Mouse (Mus musculus) heart, embryonic 10.5 days (tissue): ENCODE measurements at regions not wholly inside any gene's neighbourhood (a gene's known extent, or its start where the extent isn't known, plus 50 kb on each side); places are given as distances from the start of the nearest gene placed in this dataset.

Experiments used
- DNase-seq: peaks from one replicate; pipeline ENCODE4 v3.0.0-alpha.2; 2017; ENCODE audit warnings: low spot score
- H3K27ac ChIP-seq: fragments of 300-500 bp; sonication (generic); 2 replicates; pipeline ENCODE4 v1.5.1; 2016; ENCODE audit warnings: mild to moderate bottlenecking
- H3K27me3 ChIP-seq: fragments of 300-500 bp; sonication (generic); 2 replicates; pipeline ENCODE4 v1.6.1; 2016; ENCODE audit warnings: mild to moderate bottlenecking; ENCODE audit not compliant: poor library complexity, insufficient read depth, severe bottlenecking
- H3K36me3 ChIP-seq: fragments of 300-500 bp; sonication (generic); 2 replicates; pipeline ENCODE4 v1.6.1; 2016; ENCODE audit warnings: mild to moderate bottlenecking, moderate library complexity
- H3K4me1 ChIP-seq: fragments of 300-500 bp; sonication (generic); 2 replicates; pipeline ENCODE4 v1.6.1; 2016; ENCODE audit warnings: mild to moderate bottlenecking
- H3K4me3 ChIP-seq: fragments of 300-500 bp; sonication (generic); 2 replicates; pipeline ENCODE4 v1.5.1; 2016; ENCODE audit warnings: mild to moderate bottlenecking, moderate library complexity
- H3K9me3 ChIP-seq: fragments of 300-500 bp; sonication (generic); 2 replicates; pipeline ENCODE4 v1.6.1; 2016; ENCODE audit warnings: mild to moderate bottlenecking, moderate library complexity
- WGBS: fragments of 180-500 bp; shearing (Covaris S2); methylation state at CpG from one replicate; pipeline ENCODE4 v1.1.7; 2016; 5-methylcytosine and 5-hydroxymethylcytosine counted together

GRCm38 (mm10) chr9:61620105-61620504 lies 247.9 kb downstream of the Tle3 start:
- H3K9me3 ChIP-seq: no peaks in the 10 kb centered on the region
- no peak overlapping the region; the same call in 1 of the 2 replicates for H3K27ac ChIP-seq
- DNase-seq: no peak
- 55% methylated on average over 4 of the region's 4 CpGs for WGBS
- H3K4me3 ChIP-seq: no peak overlapping the region
- H3K27me3 ChIP-seq: peaks cover 45% of the 10 kb centered on the region
- peaks cover 9% of the 10 kb centered on the region for H3K4me1 ChIP-seq
- H3K36me3 ChIP-seq: no peaks in the 10 kb centered on the region

DNA sequence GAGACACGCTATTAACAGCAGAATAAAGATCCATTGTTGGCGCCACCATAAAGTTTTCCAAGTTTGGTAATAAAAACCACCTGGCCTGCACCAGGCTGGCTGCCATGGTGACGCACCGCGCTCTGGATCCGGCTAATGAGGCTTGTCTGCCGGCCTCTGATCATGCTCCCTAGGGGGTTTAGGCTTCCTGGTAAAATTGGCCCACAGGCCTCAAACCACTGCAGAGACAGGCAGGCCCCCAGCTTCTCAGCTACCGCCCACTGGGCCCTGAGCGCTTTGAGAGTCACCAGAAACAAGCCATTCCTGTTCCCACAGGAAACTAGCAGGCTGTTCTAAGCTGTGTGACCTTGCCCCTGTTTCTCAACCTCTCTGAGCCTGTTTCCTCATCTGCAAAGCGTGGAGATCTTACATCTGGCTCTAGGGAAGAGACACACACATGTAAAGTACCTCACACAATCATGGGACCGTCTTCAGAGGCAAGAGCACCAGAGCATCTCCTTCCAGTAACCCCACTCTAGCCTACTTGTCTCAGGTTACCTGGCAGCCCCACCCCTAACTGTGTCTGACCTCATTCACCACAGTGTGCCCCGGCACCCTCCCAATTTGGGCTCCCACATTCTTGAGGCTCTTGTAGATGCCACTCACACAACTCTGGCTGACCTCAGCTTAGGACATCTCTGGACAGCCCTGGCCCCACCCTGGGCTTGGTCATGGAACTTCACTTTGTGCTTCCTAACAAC lies 246.5 kb downstream of the Tle3 start:
- Histone ChIP-seq H3K4me3 (no peak overlapping the region), H3K27me3 (peaks cover 45% of the 10 kb centered on the region), H3K9me3 (no peaks in the 10 kb centered on the region), H3K36me3 (no peaks in the 10 kb centered on the region), H3K4me1 (peaks cover 2% of the 10 kb centered on the region), H3K27ac (no peak overlapping the region)
- 35% methylated on average over 12 of the region's 12 CpGs for WGBS
- no peak for DNase-seq

- 60% methylated on average over 8 of the region's 8 CpGs for WGBS
- H3K4me1 ChIP-seq: no peaks in the 10 kb centered on the region
- H3K27ac ChIP-seq: 0 out of 2 replicates have a peak overlapping the region, but pooled peaks have one; percentile 5
- DNase-seq: no peak
- H3K27me3 ChIP-seq: peaks cover 44% of the 10 kb centered on the region
- 0 out of 2 replicates have a peak, but pooled peaks cover 2% of the 10 kb centered on the region for H3K9me3 ChIP-seq
- H3K4me3 ChIP-seq: no peak overlapping the region
- H3K36me3 ChIP-seq: no peaks in the 10 kb centered on the region
Measured at GRCm38 (mm10) chr9:61617979-61618378, 245.8 kb downstream of the Tle3 start.

GRCm38 (mm10) chr9:61615556-61615955 lies 243.4 kb downstream of the Tle3 start:
- Histone ChIP-seq H3K9me3 (0 out of 2 replicates have a peak, but pooled peaks cover 4% of the 10 kb centered on the region), H3K4me3 (no peak overlapping the region), H3K27me3 (peaks cover 29% of the 10 kb centered on the region; the same call in 1 of the 2 replicates), H3K4me1 (no peaks in the 10 kb centered on the region), H3K36me3 (no peaks in the 10 kb centered on the region), H3K27ac (no peak overlapping the region)
- DNase-seq: no peak
- WGBS: 41% methylated on average over 4 of the region's 4 CpGs

DNA sequence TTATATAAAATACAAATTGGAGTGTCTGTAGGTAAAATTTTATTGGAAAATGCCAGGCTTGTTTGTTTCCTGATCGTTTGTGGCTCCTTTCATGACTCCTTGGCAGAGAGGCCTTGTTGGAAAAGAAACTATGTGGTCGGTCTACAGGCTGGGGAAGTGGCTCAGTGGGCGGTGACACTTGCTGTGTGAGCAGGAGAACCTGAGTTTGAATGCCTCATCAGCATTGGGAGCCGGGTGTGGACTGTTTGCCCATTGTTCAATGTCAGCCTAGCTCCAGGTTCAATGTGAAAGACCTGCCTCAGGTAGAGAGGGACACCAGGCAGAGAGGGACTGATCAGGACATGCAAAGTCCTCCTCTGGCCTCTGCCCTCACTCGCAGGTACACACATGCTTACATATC lies 235.4 kb downstream of the Tle3 start:
- DNase-seq: no peak
- H3K27me3 ChIP-seq: peaks cover 17% of the 10 kb centered on the region; the same call in 1 of the 2 replicates
- H3K36me3 ChIP-seq: no peaks in the 10 kb centered on the region
- H3K9me3 ChIP-seq: no peaks in the 10 kb centered on the region
- H3K27ac ChIP-seq: no peak overlapping the region
- WGBS: 73% methylated on average over 5 of the region's 5 CpGs
- H3K4me1 ChIP-seq: 0 out of 2 replicates have a peak, but pooled peaks cover 9% of the 10 kb centered on the region
- no peak overlapping the region for H3K4me3 ChIP-seq

- peaks cover 7% of the 10 kb centered on the region for H3K27me3 ChIP-seq
- DNase-seq: no peak
- H3K4me3 ChIP-seq: no peak overlapping the region
- no peaks in the 10 kb centered on the region for H3K36me3 ChIP-seq
- H3K9me3 ChIP-seq: no peaks in the 10 kb centered on the region
- H3K4me1 ChIP-seq: peaks cover 16% of the 10 kb centered on the region
- no peak overlapping the region for H3K27ac ChIP-seq
- 54% methylated on average over 7 of the region's 7 CpGs for WGBS
Measured at GRCm38 (mm10) chr9:61602353-61602978, 230.3 kb downstream of the Tle3 start.

DNA sequence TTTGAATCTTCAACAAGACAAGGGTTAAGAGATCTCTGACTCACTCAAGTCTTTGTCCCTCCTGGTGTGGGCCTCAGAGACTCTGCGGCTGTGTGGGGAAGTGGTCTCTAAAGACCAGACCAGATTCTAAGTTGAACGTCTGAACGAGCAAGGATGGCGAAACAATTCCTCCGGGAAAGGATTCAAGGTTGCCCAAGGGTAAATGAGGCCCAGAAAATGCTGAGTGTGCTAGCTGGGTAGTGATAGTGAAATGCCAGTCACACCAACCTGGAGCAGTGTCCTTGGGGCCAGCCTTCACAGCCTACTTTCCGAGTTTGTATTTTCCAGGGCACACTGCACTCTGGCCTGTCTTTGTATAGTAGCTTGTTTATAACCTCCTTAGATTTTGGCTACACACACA lies 229.7 kb downstream of the Tle3 start:
- peaks cover 21% of the 10 kb centered on the region for H3K4me1 ChIP-seq
- peaks cover 7% of the 10 kb centered on the region for H3K27me3 ChIP-seq
- H3K36me3 ChIP-seq: no peaks in the 10 kb centered on the region
- H3K4me3 ChIP-seq: no peak overlapping the region
- no peak for DNase-seq
- no peak overlapping the region for H3K27ac ChIP-seq
- H3K9me3 ChIP-seq: no peaks in the 10 kb centered on the region
- 74% methylated on average over 6 of the region's 6 CpGs for WGBS

- peaks cover 41% of the 10 kb centered on the region for H3K27me3 ChIP-seq
- 0 out of 2 replicates have a peak overlapping the region, but pooled peaks have one; percentile 0 for H3K4me3 ChIP-seq
- 10% methylated on average over 7 of the region's 7 CpGs for WGBS
- peaks cover 15% of the 10 kb centered on the region for H3K4me1 ChIP-seq
- no peak overlapping the region for H3K27ac ChIP-seq
- H3K36me3 ChIP-seq: no peaks in the 10 kb centered on the region
- no peaks in the 10 kb centered on the region for H3K9me3 ChIP-seq
- DNase-seq: no peak
Measured at GRCm38 (mm10) chr9:61597287-61597686, 225.1 kb downstream of the Tle3 start.

DNA sequence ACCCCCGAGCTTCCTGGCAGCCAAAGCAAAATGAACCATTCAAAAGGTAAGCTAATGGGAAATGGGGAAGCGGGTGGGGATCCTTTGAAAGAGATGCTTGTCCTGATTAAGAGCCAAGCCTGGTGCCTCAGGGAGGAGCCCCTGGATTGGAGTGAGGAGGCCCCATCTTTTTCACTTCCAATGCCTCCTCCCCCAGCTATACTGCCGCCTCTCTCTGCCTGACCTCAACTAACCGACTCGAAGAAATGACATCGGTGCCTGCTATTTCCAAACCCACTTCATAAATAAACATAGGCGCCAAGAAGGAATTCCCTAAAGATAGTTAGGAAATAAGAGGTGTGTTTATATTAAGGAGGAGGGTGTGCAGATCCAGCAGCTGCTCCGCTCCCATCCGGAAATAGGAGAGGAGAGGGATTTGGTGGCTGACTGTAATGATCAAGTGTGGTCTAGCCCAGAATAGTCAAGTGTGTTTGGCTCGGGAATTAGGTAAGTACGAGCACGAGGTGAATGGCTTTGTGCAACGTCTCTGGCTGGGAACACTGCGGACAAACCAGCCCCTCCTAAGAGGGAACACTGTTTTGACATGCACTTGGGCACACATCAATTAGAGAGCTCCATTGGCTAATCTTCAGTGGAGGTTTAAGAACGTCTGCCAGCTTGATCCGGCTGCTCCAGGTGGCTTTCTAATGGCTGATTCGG lies 224.4 kb downstream of the Tle3 start:
- H3K4me1 ChIP-seq: peaks cover 15% of the 10 kb centered on the region
- H3K9me3 ChIP-seq: no peaks in the 10 kb centered on the region
- H3K36me3 ChIP-seq: no peaks in the 10 kb centered on the region
- no peak overlapping the region for H3K27ac ChIP-seq
- H3K4me3 ChIP-seq: 0 out of 2 replicates have a peak overlapping the region, but pooled peaks have one; percentile 0
- H3K27me3 ChIP-seq: peaks cover 44% of the 10 kb centered on the region
- no peak for DNase-seq
- 37% methylated on average over 17 of the region's 17 CpGs for WGBS

GRCm38 (mm10) chr9:61595170-61595967 lies 223.2 kb downstream of the Tle3 start:
- no peak for DNase-seq
- WGBS: 71% methylated on average over 9 of the region's 9 CpGs
- Histone ChIP-seq H3K9me3 (no peaks in the 10 kb centered on the region), H3K27ac (no peak overlapping the region), H3K27me3 (peaks cover 44% of the 10 kb centered on the region), H3K36me3 (no peaks in the 10 kb centered on the region), H3K4me1 (peaks cover 15% of the 10 kb centered on the region), H3K4me3 (no peak overlapping the region)

GRCm38 (mm10) chr9:61593991-61594390 lies 221.8 kb downstream of the Tle3 start:
- H3K27ac ChIP-seq: no peak overlapping the region
- DNase-seq: no peak
- no peaks in the 10 kb centered on the region for H3K36me3 ChIP-seq
- 82% methylated on average over 6 of the region's 6 CpGs for WGBS
- H3K4me3 ChIP-seq: no peak overlapping the region
- no peaks in the 10 kb centered on the region for H3K9me3 ChIP-seq
- H3K27me3 ChIP-seq: peaks cover 52% of the 10 kb centered on the region
- peaks cover 15% of the 10 kb centered on the region for H3K4me1 ChIP-seq

DNA sequence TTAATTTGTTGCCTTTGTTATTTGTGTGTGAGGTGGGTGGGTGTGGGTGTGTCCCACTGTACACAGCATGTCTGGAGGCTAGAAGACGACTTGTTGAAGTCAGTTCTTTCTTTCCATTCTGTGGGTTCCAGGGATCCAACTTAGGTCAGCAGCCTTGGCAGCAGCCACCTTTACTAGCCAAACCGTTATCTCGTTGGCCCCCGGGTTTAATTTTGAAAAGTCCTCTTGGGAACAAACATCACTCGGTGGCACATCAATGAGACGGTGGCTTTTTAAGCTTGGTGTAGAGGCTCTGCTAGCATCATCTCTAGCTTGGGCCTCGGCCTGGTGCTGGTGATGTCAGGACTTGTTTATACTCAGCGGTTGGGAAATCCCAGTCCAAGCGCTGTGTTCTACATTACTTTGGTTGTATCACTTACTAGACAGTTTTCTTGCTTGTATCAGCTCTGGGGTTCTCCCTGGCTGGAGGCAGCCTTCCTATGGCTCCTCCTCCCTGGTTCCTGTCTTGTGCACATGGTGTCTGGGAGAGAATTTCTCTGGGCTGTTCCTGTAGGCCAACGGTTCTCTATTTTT lies 217.6 kb downstream of the Tle3 start:
- Histone ChIP-seq H3K27me3 (peaks cover 37% of the 10 kb centered on the region), H3K9me3 (no peaks in the 10 kb centered on the region), H3K4me3 (no peak overlapping the region), H3K36me3 (no peaks in the 10 kb centered on the region), H3K27ac (no peak overlapping the region), H3K4me1 (no peaks in the 10 kb centered on the region)
- DNase-seq: no peak
- 82% methylated on average over 10 of the region's 10 CpGs for WGBS
